Mouse (Mus musculus): ENCODE data around the gene Mcam. TPM values are rescaled to one million over a fixed set of nuclear protein-coding genes. Genes with fewer than 3 reads are reported as not detected.

Mcam gene
- polyA plus RNA-seq, 1 experiment from 2014 or later = 12.9 TPM

GRCm38 (mm10) chr9:44116182-44116581 lies 18.1 kb upstream of the Mcam start:
- no peak overlapping the region for H3K27ac ChIP-seq (ENCODE audit: low read length)
- no peak overlapping the region for H3K4me3 ChIP-seq (replicated peaks; ENCODE audit: low read length)
- no peaks in the 10 kb centered on the region for H3K36me3 ChIP-seq (ENCODE audit: control insufficient read depth, insufficient read depth)
- no peak overlapping the region for H3K4me2 ChIP-seq (ENCODE audit: low read length)
- H3K9ac ChIP-seq (replicated peaks; ENCODE audit: low read depth, low read length) = no peak overlapping the region
- no peaks in the 10 kb centered on the region for H3K9me3 ChIP-seq (ENCODE audit: control insufficient read depth, low read length)
- peaks cover 3% of the 10 kb centered on the region; the same call in 1 of the 2 replicates for H3K4me1 ChIP-seq (replicated peaks; ENCODE audit: control insufficient read depth, insufficient read depth, low read length)
- ATAC-seq = no peak
- no peaks in the 10 kb centered on the region for H3K27me3 ChIP-seq (replicated peaks; ENCODE audit: control insufficient read depth, insufficient read depth, low read length)
- 90% methylated on average over 4 of the region's 4 CpGs for WGBS

- Histone ChIP-seq H3K27me3 (replicated peaks; ENCODE audit: control insufficient read depth, insufficient read depth, low read length) (no peaks in the 10 kb centered on the region), H3K4me2 (ENCODE audit: low read length) (no peak overlapping the region), H3K9ac (replicated peaks; ENCODE audit: low read depth, low read length) (no peak overlapping the region), H3K4me1 (replicated peaks; ENCODE audit: control insufficient read depth, insufficient read depth, low read length) (no peaks in the 10 kb centered on the region), H3K4me3 (replicated peaks; ENCODE audit: low read length) (no peak overlapping the region), H3K27ac (ENCODE audit: low read length) (no peak overlapping the region), H3K9me3 (ENCODE audit: control insufficient read depth, low read length) (no peaks in the 10 kb centered on the region), H3K36me3 (ENCODE audit: control insufficient read depth, insufficient read depth) (no peaks in the 10 kb centered on the region)
- 49% methylated on average over 5 of the region's 5 CpGs for WGBS
- no peak for ATAC-seq
Observed at GRCm38 (mm10) chr9:44119011-44119410, 15.3 kb upstream of the Mcam start.

GRCm38 (mm10) chr9:44119948-44120465 lies 14.3 kb upstream of the Mcam start:
- Histone ChIP-seq H3K4me1 (replicated peaks; ENCODE audit: control insufficient read depth, insufficient read depth, low read length) (no peaks in the 10 kb centered on the region), H3K9me3 (ENCODE audit: control insufficient read depth, low read length) (no peaks in the 10 kb centered on the region), H3K9ac (replicated peaks; ENCODE audit: low read depth, low read length) (no peak overlapping the region), H3K27ac (ENCODE audit: low read length) (no peak overlapping the region), H3K27me3 (replicated peaks; ENCODE audit: control insufficient read depth, insufficient read depth, low read length) (no peaks in the 10 kb centered on the region), H3K4me2 (ENCODE audit: low read length) (no peak overlapping the region), H3K4me3 (replicated peaks; ENCODE audit: low read length) (no peak overlapping the region), H3K36me3 (ENCODE audit: control insufficient read depth, insufficient read depth) (no peaks in the 10 kb centered on the region)
- 87% methylated on average over 8 of the region's 8 CpGs for WGBS
- ATAC-seq = no peak

GRCm38 (mm10) chr9:44124317-44124716 lies 10.0 kb upstream of the Mcam start:
- Histone ChIP-seq H3K36me3 (ENCODE audit: control insufficient read depth, insufficient read depth) (no peaks in the 10 kb centered on the region), H3K27me3 (replicated peaks; ENCODE audit: control insufficient read depth, insufficient read depth, low read length) (peaks cover 2% of the 10 kb centered on the region; the same call in 1 of the 2 replicates), H3K9me3 (ENCODE audit: control insufficient read depth, low read length) (no peaks in the 10 kb centered on the region), H3K9ac (replicated peaks; ENCODE audit: low read depth, low read length) (no peak overlapping the region), H3K27ac (ENCODE audit: low read length) (no peak overlapping the region), H3K4me1 (replicated peaks; ENCODE audit: control insufficient read depth, insufficient read depth, low read length) (peaks cover 7% of the 10 kb centered on the region), H3K4me2 (ENCODE audit: low read length) (no peak overlapping the region), H3K4me3 (replicated peaks; ENCODE audit: low read length) (no peak overlapping the region)
- WGBS = 78% methylated on average over 6 of the region's 6 CpGs
- ATAC-seq = no peak

GRCm38 (mm10) chr9:44125026-44125425 lies 9.2 kb upstream of the Mcam start:
- H3K4me2 ChIP-seq (ENCODE audit: low read length) = no peak overlapping the region
- WGBS = 58% methylated on average over 5 of the region's 5 CpGs
- no peak for ATAC-seq
- H3K27me3 ChIP-seq (replicated peaks; ENCODE audit: control insufficient read depth, insufficient read depth, low read length) = peaks cover 2% of the 10 kb centered on the region
- H3K9me3 ChIP-seq (ENCODE audit: control insufficient read depth, low read length) = no peaks in the 10 kb centered on the region
- H3K9ac ChIP-seq (replicated peaks; ENCODE audit: low read depth, low read length) = no peak overlapping the region
- no peak overlapping the region for H3K4me3 ChIP-seq (replicated peaks; ENCODE audit: low read length)
- H3K4me1 ChIP-seq (replicated peaks; ENCODE audit: control insufficient read depth, insufficient read depth, low read length) = peaks cover 12% of the 10 kb centered on the region
- no peaks in the 10 kb centered on the region for H3K36me3 ChIP-seq (ENCODE audit: control insufficient read depth, insufficient read depth)
- no peak overlapping the region for H3K27ac ChIP-seq (ENCODE audit: low read length)

- peak overlapping the region; percentile 35 for H3K4me2 ChIP-seq (ENCODE audit: low read length)
- WGBS = 25% methylated on average over 18 of the region's 18 CpGs
- H3K27ac ChIP-seq (ENCODE audit: low read length) = peak overlapping the region; percentile 9; the same call in 1 of the 2 replicates
Observed at GRCm38 (mm10) chr9:44125546-44126428, 8.5 kb upstream of the Mcam start.

GRCm38 (mm10) chr9:44126746-44127145 lies 7.5 kb upstream of the Mcam start:
- Histone ChIP-seq H3K4me3 (replicated peaks; ENCODE audit: low read length) (no peak overlapping the region), H3K9me3 (ENCODE audit: control insufficient read depth, low read length) (no peaks in the 10 kb centered on the region), H3K9ac (replicated peaks; ENCODE audit: low read depth, low read length) (no peak overlapping the region), H3K4me1 (replicated peaks; ENCODE audit: control insufficient read depth, insufficient read depth, low read length) (peaks cover 20% of the 10 kb centered on the region), H3K27ac (ENCODE audit: low read length) (no peak overlapping the region), H3K4me2 (ENCODE audit: low read length) (no peak overlapping the region), H3K27me3 (replicated peaks; ENCODE audit: control insufficient read depth, insufficient read depth, low read length) (peaks cover 2% of the 10 kb centered on the region), H3K36me3 (ENCODE audit: control insufficient read depth, insufficient read depth) (no peaks in the 10 kb centered on the region)
- 92% methylated on average over 3 of the region's 3 CpGs for WGBS
- ATAC-seq = no peak

More at GRCm38 (mm10) chr9:44125546-44126428, 8.5 kb upstream of the Mcam start:
- no peak overlapping the region; the same call in 1 of the 2 replicates for H3K9ac ChIP-seq (replicated peaks; ENCODE audit: low read depth, low read length)
- peaks cover 2% of the 10 kb centered on the region for H3K27me3 ChIP-seq (replicated peaks; ENCODE audit: control insufficient read depth, insufficient read depth, low read length)
- H3K4me3 ChIP-seq (replicated peaks; ENCODE audit: low read length) = peak overlapping the region; percentile 3; the same call in 1 of the 2 replicates
- H3K9me3 ChIP-seq (ENCODE audit: control insufficient read depth, low read length) = no peaks in the 10 kb centered on the region
- peak; percentile 81 for ATAC-seq
- H3K4me1 ChIP-seq (replicated peaks; ENCODE audit: control insufficient read depth, insufficient read depth, low read length) = peaks cover 20% of the 10 kb centered on the region
- no peaks in the 10 kb centered on the region for H3K36me3 ChIP-seq (ENCODE audit: control insufficient read depth, insufficient read depth)

- peaks cover 2% of the 10 kb centered on the region for H3K27me3 ChIP-seq (replicated peaks; ENCODE audit: control insufficient read depth, insufficient read depth, low read length)
- H3K4me3 ChIP-seq (replicated peaks; ENCODE audit: low read length) = no peak overlapping the region
- no peak overlapping the region for H3K4me2 ChIP-seq (ENCODE audit: low read length)
- no peak overlapping the region for H3K9ac ChIP-seq (replicated peaks; ENCODE audit: low read depth, low read length)
- no peak overlapping the region for H3K27ac ChIP-seq (ENCODE audit: low read length)
- H3K9me3 ChIP-seq (ENCODE audit: control insufficient read depth, low read length) = no peaks in the 10 kb centered on the region
- no peaks in the 10 kb centered on the region for H3K36me3 ChIP-seq (ENCODE audit: control insufficient read depth, insufficient read depth)
- no peak for ATAC-seq
- peaks cover 20% of the 10 kb centered on the region for H3K4me1 ChIP-seq (replicated peaks; ENCODE audit: control insufficient read depth, insufficient read depth, low read length)
- 33% methylated on average over 3 of the region's 3 CpGs for WGBS
Observed at GRCm38 (mm10) chr9:44127351-44127801, 6.9 kb upstream of the Mcam start.

GRCm38 (mm10) chr9:44129633-44130032 lies 4.6 kb upstream of the Mcam start:
- H3K27me3 ChIP-seq (replicated peaks; ENCODE audit: control insufficient read depth, insufficient read depth, low read length) = peaks cover 7% of the 10 kb centered on the region
- no peak for ATAC-seq
- peak overlapping the region; percentile 57 for H3K9ac ChIP-seq (replicated peaks; ENCODE audit: low read depth, low read length)
- WGBS = 15% methylated on average over 9 of the region's 9 CpGs
- no peaks in the 10 kb centered on the region for H3K9me3 ChIP-seq (ENCODE audit: control insufficient read depth, low read length)
- H3K36me3 ChIP-seq (ENCODE audit: control insufficient read depth, insufficient read depth) = no peaks in the 10 kb centered on the region
- H3K4me3 ChIP-seq (replicated peaks; ENCODE audit: low read length) = peak overlapping the region; percentile 36
- H3K4me1 ChIP-seq (replicated peaks; ENCODE audit: control insufficient read depth, insufficient read depth, low read length) = peaks cover 29% of the 10 kb centered on the region
- H3K4me2 ChIP-seq (ENCODE audit: low read length) = peak overlapping the region; percentile 66
- H3K27ac ChIP-seq (ENCODE audit: low read length) = no peak overlapping the region; the same call in none of the 2 replicates

Data from forebrain, embryonic 16.5 days (tissue).